Mouse (Mus musculus) ES-E14 (cell line): Measurements from ENCODE around the gene Gabre. TPM values are rescaled to one million over a fixed set of nuclear protein-coding genes. Genes with fewer than 3 reads are reported as not detected.

ENCODE experiments used
- DNase-seq: peaks from one replicate; pipeline ENCODE4 v3.0.0-alpha.2; 2013; ENCODE audit warnings: low read depth, low spot score
- H3K27ac ChIP-seq: 2 replicates; pipeline ENCODE4 v1.5.1; 2012; ENCODE audit warnings: low read depth, mild to moderate bottlenecking, low read length, moderate library complexity, mixed read lengths; ENCODE audit not compliant: poor library complexity, insufficient read depth, severe bottlenecking
- H3K36me3 ChIP-seq: 2 replicates; pipeline ENCODE4 v1.6.1; 2012; ENCODE audit warnings: mild to moderate bottlenecking, low read length, moderate library complexity, mixed read lengths; ENCODE audit not compliant: control insufficient read depth, poor library complexity, insufficient read depth, severe bottlenecking
- H3K4me1 ChIP-seq, 2 experiments: fragments of 150-350 bp in 1 of 2; sonication (generic) in 1 of 2; 2 replicates each; pipeline ENCODE4 v1.6.1; 2012; ENCODE audit warnings: low read length in 2 of 2, mild to moderate bottlenecking in 1 of 2, mixed read lengths in 1 of 2; ENCODE audit not compliant: control insufficient read depth in 2 of 2, insufficient read depth in 2 of 2, poor library complexity in 1 of 2
- H3K4me3 ChIP-seq, 2 experiments: fragments of 150-350 bp in 1 of 2; sonication (generic) in 1 of 2; 2 replicates each; pipeline ENCODE4 v1.5.1; 2012; ENCODE audit warnings: low read length in 2 of 2, low read depth in 1 of 2, mild to moderate bottlenecking in 1 of 2, mixed read lengths in 1 of 2; ENCODE audit not compliant: insufficient read depth in 1 of 2, poor library complexity in 1 of 2, severe bottlenecking in 1 of 2
- H3K9ac ChIP-seq: 2 replicates; pipeline ENCODE4 v1.6.1; 2012; ENCODE audit warnings: low read depth, mild to moderate bottlenecking, low read length, mixed read lengths; ENCODE audit not compliant: poor library complexity, insufficient read depth, severe bottlenecking
- H3K9me3 ChIP-seq: fragments of 150-350 bp; sonication (generic); 2 replicates; pipeline ENCODE4 v1.6.1; 2012; ENCODE audit warnings: low read depth, mild to moderate bottlenecking, low read length; ENCODE audit not compliant: control insufficient read depth, insufficient read depth
- CHD2 ChIP-seq: IDR thresholded peaks from 2 replicates; pipeline ENCODE4 v1.6.1; 2014; ENCODE audit warnings: mild to moderate bottlenecking, low read depth, low read length, inconsistent platforms
- HCFC1 ChIP-seq: IDR thresholded peaks from 2 replicates; pipeline ENCODE4 v1.6.1; 2012; ENCODE audit warnings: low read length, inconsistent platforms, borderline replicate concordance; ENCODE audit not compliant: insufficient read depth
- MAFK ChIP-seq: IDR thresholded peaks from 2 replicates; pipeline ENCODE4 v1.6.1; 2014; ENCODE audit warnings: mild to moderate bottlenecking, low read depth, low read length, inconsistent platforms; ENCODE audit not compliant: insufficient read depth
- ZC3H11A ChIP-seq: IDR thresholded peaks from 2 replicates; pipeline ENCODE4 v1.6.1; 2012; ENCODE audit warnings: low read depth, mild to moderate bottlenecking, inconsistent platforms, low read length, borderline replicate concordance
- ZNF384 ChIP-seq: IDR thresholded peaks from 2 replicates; pipeline ENCODE4 v1.6.1; 2012; ENCODE audit warnings: low read depth, low read length, inconsistent platforms
- in situ Hi-C, 2 experiments: fragments of 600-800 bp; cut with MboI; formaldehyde crosslinking; loops; one replicate each; pipeline ENCODE4 v1.15.1; 2025; ENCODE audit warnings: low sequenced_read_pairs in 2 of 2, inconsistent platforms in 1 of 2; ENCODE audit not compliant: unreplicated experiment in 2 of 2
- total RNA-seq: library from RNA; depleted of rRNA; stranded (reverse); fragments of 300-350 nt; gene quantifications from 2 replicates; pipeline ENCODE4 v1.2.3, GENCODE M21; 2012; rRNA removed

Gene Gabre
- 0.48 and 1.3 TPM in 2 replicates for total RNA-seq

DNA sequence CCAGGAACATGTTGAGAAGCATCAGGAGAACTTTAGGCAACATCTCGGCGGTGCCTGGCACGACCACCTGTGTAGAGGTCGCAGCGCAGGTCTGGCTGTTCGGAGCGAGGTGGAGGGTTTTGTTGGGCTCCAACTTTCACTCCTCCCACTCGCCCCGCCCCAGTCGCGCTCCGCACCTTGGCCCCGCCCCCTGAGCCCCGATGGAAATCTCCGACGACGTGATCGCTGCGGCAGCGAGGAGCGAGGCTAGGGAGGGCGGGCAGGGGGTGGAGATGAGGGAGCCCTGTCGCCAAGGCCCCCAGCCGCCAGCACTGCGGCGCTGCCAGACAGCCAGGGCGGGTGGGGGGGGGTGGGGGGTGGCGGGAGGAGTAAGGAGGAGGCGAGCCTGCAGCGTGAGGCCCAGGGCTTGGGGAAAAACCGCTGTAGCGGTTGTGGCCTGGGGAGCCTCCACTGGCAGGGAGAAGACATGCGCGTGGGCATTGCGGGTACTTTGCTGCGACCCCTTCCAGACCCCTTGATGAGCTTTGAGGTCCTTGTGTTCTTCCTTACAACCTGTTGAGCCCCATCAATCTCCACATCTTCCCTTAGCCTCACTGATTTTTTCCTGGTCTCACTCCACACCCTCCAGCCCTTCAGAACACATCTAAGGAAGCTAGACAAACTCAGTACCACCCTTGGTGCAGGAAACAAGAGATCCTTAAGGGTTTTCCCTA, at the start of gene Gabre:
Gabre (minus strand) TSS at position 145 of the 713 bp plus-strand sequence.
- Histone ChIP-seq H3K4me3 (peak within 1 kb of the TSS; percentile 39 to 56; a peak in 3 of 4 replicates), H3K9ac (peak within 1 kb of the TSS; percentile 62; the same call in 1 of the 2 replicates), H3K27ac (no peak within 1 kb of the TSS), H3K36me3 (no peaks in the 10 kb centered on the region), H3K9me3 (no peaks in the 10 kb centered on the region), H3K4me1 (no peaks in the 10 kb centered on the region)
- TF ChIP-seq HCFC1 (no peak), ZC3H11A (no peak), CHD2 (no peak), MAFK (no peak), ZNF384 (no peak)
- in situ Hi-C loops: no loop called here
- peak; percentile 25 for DNase-seq

DNA sequence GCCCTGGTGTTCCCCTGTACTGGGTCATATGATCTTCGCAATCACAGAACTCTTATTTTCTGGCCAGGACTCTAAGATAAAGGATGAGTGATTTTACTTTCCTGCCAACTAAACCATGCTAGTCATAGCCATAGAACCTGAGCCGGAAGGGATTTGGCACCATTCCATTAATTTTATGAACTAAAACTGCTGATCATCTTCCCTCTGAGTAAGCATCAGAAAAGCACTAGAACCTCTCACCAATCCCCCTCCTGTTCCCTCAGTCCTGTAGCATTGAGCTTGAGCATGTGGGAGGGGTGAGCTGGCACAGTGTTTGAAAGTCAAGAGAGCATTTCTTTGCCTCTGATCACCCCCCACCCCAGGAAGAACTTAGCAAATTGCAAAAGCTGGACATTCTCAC, 23.2 kb upstream of the Gabre start:
- Histone ChIP-seq H3K9ac (no peak overlapping the region), H3K4me3 (no peak overlapping the region), H3K36me3 (no peaks in the 10 kb centered on the region), H3K27ac (no peak overlapping the region), H3K9me3 (no peaks in the 10 kb centered on the region), H3K4me1 (no peaks in the 10 kb centered on the region)
- TF ChIP-seq ZNF384: no peak
- TF ChIP-seq ZC3H11A: no peak
- TF ChIP-seq CHD2: no peak
- no peak for TF ChIP-seq MAFK
- TF ChIP-seq HCFC1: no peak
- in situ Hi-C loops: no loop called here
- DNase-seq: no peak

DNA sequence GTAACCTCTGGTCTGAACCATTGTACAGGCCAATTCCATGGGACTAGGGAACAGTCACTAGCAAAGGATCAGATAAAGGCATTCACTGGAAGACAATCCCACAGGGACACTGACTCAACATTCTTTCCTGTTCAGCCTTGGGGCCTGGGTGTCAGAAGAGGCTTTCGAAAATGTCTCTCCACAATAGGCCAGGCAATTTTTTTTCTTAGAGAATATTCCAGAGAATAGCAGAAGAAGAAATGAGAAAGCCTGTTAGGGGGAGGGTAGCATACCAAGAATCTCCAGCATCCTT, 715 bp upstream of the Gabre start:
- no peaks in the 10 kb centered on the region for H3K36me3 ChIP-seq
- DNase-seq: no peak
- H3K9ac ChIP-seq: no peak overlapping the region
- in situ Hi-C loops: no loop called here
- H3K4me3 ChIP-seq: no peak overlapping the region
- no peak overlapping the region for H3K27ac ChIP-seq
- H3K9me3 ChIP-seq: no peaks in the 10 kb centered on the region
- H3K4me1 ChIP-seq: no peaks in the 10 kb centered on the region
- no peak for TF ChIP-seq CHD2
- TF ChIP-seq ZC3H11A: no peak
- no peak for TF ChIP-seq HCFC1
- no peak for TF ChIP-seq ZNF384
- no peak for TF ChIP-seq MAFK

DNA sequence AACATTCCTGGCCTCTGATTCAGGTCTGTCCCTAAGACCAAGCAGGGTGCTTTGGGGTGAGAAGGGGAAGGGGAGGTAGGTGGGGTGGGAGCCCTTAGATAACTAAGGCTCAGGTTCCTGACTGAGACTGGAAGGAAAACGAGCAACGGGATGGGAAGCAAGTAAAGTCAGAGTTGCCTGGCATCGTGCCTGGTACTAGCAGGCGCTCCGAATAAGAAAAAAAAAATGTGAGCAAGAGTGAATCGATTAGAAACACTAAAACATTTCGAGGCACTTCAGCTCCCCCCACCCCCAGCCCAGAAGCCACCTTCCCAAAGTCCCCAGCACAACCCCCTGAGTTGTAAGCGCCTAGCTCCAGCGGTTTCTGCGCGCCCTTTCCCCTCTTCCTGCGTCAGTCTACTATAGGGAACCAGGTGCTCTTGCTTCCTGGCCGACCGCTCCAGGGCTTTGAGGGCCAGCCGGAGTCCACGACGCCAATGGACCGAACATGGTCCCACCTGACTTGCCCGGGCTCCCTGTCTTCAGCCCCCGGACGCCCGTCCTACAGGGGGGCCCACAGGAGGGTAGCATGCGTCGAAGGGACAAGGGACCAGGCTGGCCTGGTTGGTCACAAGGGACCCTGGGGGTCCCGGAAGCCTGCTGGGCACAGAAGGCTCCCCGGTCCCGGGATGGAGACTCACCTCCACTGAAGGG, 491 bp downstream of the Gabre start:
- DNase-seq: no peak
- TF ChIP-seq HCFC1: no peak
- TF ChIP-seq MAFK: no peak
- TF ChIP-seq ZC3H11A: no peak
- no peak for TF ChIP-seq CHD2
- no peak for TF ChIP-seq ZNF384
- Histone ChIP-seq H3K36me3 (no peaks in the 10 kb centered on the region), H3K27ac (no peak overlapping the region), H3K9me3 (no peaks in the 10 kb centered on the region), H3K4me3 (peak overlapping the region; percentile 39 to 56; a peak in 2 of 4 replicates), H3K9ac (peak overlapping the region; percentile 62; the same call in 1 of the 2 replicates), H3K4me1 (no peaks in the 10 kb centered on the region)
- in situ Hi-C loops: no loop called here
